Mouse (Mus musculus) hindbrain, embryonic 13.5 days (tissue): ENCODE measurements around the gene Spint1. TPM values are rescaled to one million over a fixed set of nuclear protein-coding genes. Genes with fewer than 3 reads are reported as not detected.
A peak's percentile ranks its signal among the peaks of the same experiment; 100 is the strongest.

Source experiments
- ATAC-seq: fragments of 200-750 bp; cut with Nextera tagmentation; 2 replicates; pipeline ENCODE4 v1.8.0; 2017; ENCODE audit warnings: moderate TSS enrichment; ENCODE audit not compliant: low FRiP score
- H3K27ac ChIP-seq: fragments of 300-500 bp; sonication (generic); 2 replicates; pipeline ENCODE4 v1.5.1; 2015; ENCODE audit warnings: inconsistent platforms, mild to moderate bottlenecking, moderate library complexity
- H3K27me3 ChIP-seq: fragments of 300-500 bp; sonication (generic); 2 replicates; pipeline ENCODE4 v1.6.1; 2015; ENCODE audit warnings: mild to moderate bottlenecking, inconsistent platforms
- H3K36me3 ChIP-seq: fragments of 300-500 bp; sonication (generic); 2 replicates; pipeline ENCODE4 v1.6.1; 2015; ENCODE audit warnings: mild to moderate bottlenecking, inconsistent platforms
- H3K4me1 ChIP-seq: fragments of 300-500 bp; sonication (generic); replicated peaks from 2 replicates; pipeline ENCODE4 v1.6.1; 2015; ENCODE audit warnings: inconsistent platforms
- H3K4me2 ChIP-seq: fragments of 300-500 bp; sonication (generic); 2 replicates; pipeline ENCODE4 v1.6.1; 2015; ENCODE audit warnings: inconsistent platforms, mild to moderate bottlenecking, moderate library complexity
- H3K4me3 ChIP-seq: fragments of 300-500 bp; sonication (generic); 2 replicates; pipeline ENCODE4 v1.5.1; 2015; ENCODE audit warnings: mild to moderate bottlenecking, inconsistent platforms
- H3K9ac ChIP-seq: fragments of 300-500 bp; sonication (generic); 2 replicates; pipeline ENCODE4 v1.6.1; 2015; ENCODE audit warnings: mild to moderate bottlenecking, inconsistent platforms
- H3K9me3 ChIP-seq: fragments of 300-500 bp; sonication (generic); 2 replicates; pipeline ENCODE4 v1.6.1; 2016; ENCODE audit warnings: inconsistent platforms
- WGBS: fragments of 180-500 bp; shearing (Covaris S2); methylation state at CpG from one replicate; pipeline ENCODE4 v1.1.7; 2015; 5-methylcytosine and 5-hydroxymethylcytosine counted together
- polyA plus RNA-seq: library from polyadenylated mRNA; unstranded; fragments of >200 nt; fragmentation: Nextera tagmentation; extraction: Ambion mirVana; gene quantifications from 2 replicates; pipeline ENCODE4 v1.2.1, GENCODE M21; 2015

Spint1 gene
- 0.72 and 0.99 TPM in 2 replicates for polyA plus RNA-seq

GRCm38 (mm10) chr2:119237210-119237870, at the start of gene Spint1:
Spint1 (plus strand) TSS chr2:119237362.
- Histone ChIP-seq H3K36me3 (no peaks in the 10 kb centered on the region), H3K9ac (peak within 1 kb of the TSS; percentile 49), H3K27ac (no peak within 1 kb of the TSS), H3K4me2 (peak within 1 kb of the TSS; percentile 68), H3K27me3 (peaks cover 80% of the 10 kb centered on the region), H3K4me3 (peak within 1 kb of the TSS; percentile 41), H3K9me3 (no peaks in the 10 kb centered on the region), H3K4me1 (peaks cover 16% of the 10 kb centered on the region)
- ATAC-seq, result 0 out of 2 replicates have a peak, but pooled peaks have one; percentile 24
- WGBS, result under 1% methylated on average over 62 of the region's 73 CpGs

- H3K36me3 ChIP-seq, result peaks cover 13% of the 10 kb centered on the region
- peak; percentile 82 for ATAC-seq
- H3K27ac ChIP-seq, result no peak overlapping the region
- H3K27me3 ChIP-seq, result no peaks in the 10 kb centered on the region
- peaks cover 9% of the 10 kb centered on the region for H3K4me1 ChIP-seq
- 6% methylated on average over 15 of the region's 15 CpGs for WGBS
- H3K4me2 ChIP-seq, result peak overlapping the region; percentile 51
- H3K9me3 ChIP-seq, result no peaks in the 10 kb centered on the region
- H3K4me3 ChIP-seq, result peak overlapping the region; percentile 20
- H3K9ac ChIP-seq, result no peak overlapping the region
Observed at GRCm38 (mm10) chr2:119189029-119189710, 48.0 kb upstream of the Spint1 start.

GRCm38 (mm10) chr2:119190969-119191368, 46.2 kb upstream of the Spint1 start:
- WGBS, result 91% methylated on average over 5 of the region's 5 CpGs
- Histone ChIP-seq H3K9ac (no peak overlapping the region), H3K27me3 (no peaks in the 10 kb centered on the region), H3K27ac (no peak overlapping the region), H3K4me2 (no peak overlapping the region), H3K4me3 (no peak overlapping the region), H3K9me3 (no peaks in the 10 kb centered on the region), H3K36me3 (no peaks in the 10 kb centered on the region), H3K4me1 (peaks cover 9% of the 10 kb centered on the region)
- no peak for ATAC-seq

GRCm38 (mm10) chr2:119194140-119194539, 43.0 kb upstream of the Spint1 start:
- 89% methylated on average over 5 of the region's 5 CpGs for WGBS
- H3K9ac ChIP-seq, result no peak overlapping the region
- H3K4me1 ChIP-seq, result peaks cover 13% of the 10 kb centered on the region
- H3K27ac ChIP-seq, result no peak overlapping the region
- no peak overlapping the region for H3K4me3 ChIP-seq
- no peak for ATAC-seq
- no peaks in the 10 kb centered on the region for H3K27me3 ChIP-seq
- no peaks in the 10 kb centered on the region for H3K36me3 ChIP-seq
- no peaks in the 10 kb centered on the region for H3K9me3 ChIP-seq
- H3K4me2 ChIP-seq, result no peak overlapping the region

- Histone ChIP-seq H3K4me2 (no peak overlapping the region), H3K27me3 (no peaks in the 10 kb centered on the region), H3K27ac (no peak overlapping the region), H3K9ac (no peak overlapping the region), H3K4me3 (no peak overlapping the region), H3K9me3 (no peaks in the 10 kb centered on the region), H3K36me3 (no peaks in the 10 kb centered on the region), H3K4me1 (peaks cover 15% of the 10 kb centered on the region)
- 37% methylated on average over 4 of the region's 4 CpGs for WGBS
- ATAC-seq, result no peak
Observed at GRCm38 (mm10) chr2:119196316-119197108, 40.6 kb upstream of the Spint1 start.

GRCm38 (mm10) chr2:119197493-119197892, 39.7 kb upstream of the Spint1 start:
- Histone ChIP-seq H3K36me3 (no peaks in the 10 kb centered on the region), H3K27ac (no peak overlapping the region), H3K9ac (no peak overlapping the region), H3K27me3 (no peaks in the 10 kb centered on the region), H3K4me1 (peaks cover 15% of the 10 kb centered on the region), H3K4me3 (no peak overlapping the region), H3K4me2 (no peak overlapping the region), H3K9me3 (no peaks in the 10 kb centered on the region)
- WGBS, result 75% methylated on average over 1 of the region's 1 CpGs
- no peak for ATAC-seq

- no peak overlapping the region for H3K27ac ChIP-seq
- no peak overlapping the region for H3K4me2 ChIP-seq
- H3K27me3 ChIP-seq, result no peaks in the 10 kb centered on the region
- 64% methylated on average over 1 of the region's 1 CpGs for WGBS
- no peaks in the 10 kb centered on the region for H3K9me3 ChIP-seq
- H3K4me3 ChIP-seq, result no peak overlapping the region
- no peak for ATAC-seq
- H3K36me3 ChIP-seq, result no peaks in the 10 kb centered on the region
- peaks cover 19% of the 10 kb centered on the region for H3K4me1 ChIP-seq
- no peak overlapping the region for H3K9ac ChIP-seq
Observed at GRCm38 (mm10) chr2:119198049-119198448, 39.1 kb upstream of the Spint1 start.

GRCm38 (mm10) chr2:119198934-119199333, 38.2 kb upstream of the Spint1 start:
- Histone ChIP-seq H3K36me3 (no peaks in the 10 kb centered on the region), H3K9ac (no peak overlapping the region), H3K27ac (no peak overlapping the region), H3K4me1 (peaks cover 24% of the 10 kb centered on the region), H3K9me3 (no peaks in the 10 kb centered on the region), H3K4me2 (no peak overlapping the region), H3K4me3 (no peak overlapping the region), H3K27me3 (no peaks in the 10 kb centered on the region)
- no peak for ATAC-seq
- 57% methylated on average over 3 of the region's 3 CpGs for WGBS

- Histone ChIP-seq H3K27ac (no peak overlapping the region), H3K27me3 (no peaks in the 10 kb centered on the region), H3K36me3 (no peaks in the 10 kb centered on the region), H3K4me3 (no peak overlapping the region), H3K9me3 (no peaks in the 10 kb centered on the region), H3K4me1 (peaks cover 30% of the 10 kb centered on the region), H3K9ac (no peak overlapping the region), H3K4me2 (no peak overlapping the region)
- 64% methylated on average over 5 of the region's 5 CpGs for WGBS
- ATAC-seq, result no peak
Observed at GRCm38 (mm10) chr2:119202914-119203453, 34.2 kb upstream of the Spint1 start.

- peaks cover 26% of the 10 kb centered on the region for H3K4me1 ChIP-seq
- no peaks in the 10 kb centered on the region for H3K36me3 ChIP-seq
- no peak overlapping the region for H3K27ac ChIP-seq
- ATAC-seq, result no peak
- no peaks in the 10 kb centered on the region for H3K9me3 ChIP-seq
- H3K4me2 ChIP-seq, result no peak overlapping the region
- no peaks in the 10 kb centered on the region for H3K27me3 ChIP-seq
- H3K9ac ChIP-seq, result no peak overlapping the region; the same call in 1 of the 2 replicates
- 81% methylated on average over 4 of the region's 4 CpGs for WGBS
- no peak overlapping the region for H3K4me3 ChIP-seq
Observed at GRCm38 (mm10) chr2:119203871-119204460, 33.2 kb upstream of the Spint1 start.

GRCm38 (mm10) chr2:119207961-119208343, 29.2 kb upstream of the Spint1 start:
- H3K9ac ChIP-seq, result peak overlapping the region; percentile 84
- peaks cover 24% of the 10 kb centered on the region for H3K4me1 ChIP-seq
- 27% methylated on average over 6 of the region's 6 CpGs for WGBS
- no peaks in the 10 kb centered on the region for H3K9me3 ChIP-seq
- H3K4me3 ChIP-seq, result peak overlapping the region; percentile 76
- H3K4me2 ChIP-seq, result peak overlapping the region; percentile 74
- peak overlapping the region; percentile 91 for H3K27ac ChIP-seq
- peaks cover 27% of the 10 kb centered on the region for H3K36me3 ChIP-seq
- no peaks in the 10 kb centered on the region for H3K27me3 ChIP-seq
- ATAC-seq, result peak; percentile 0; the same call in 1 of the 2 replicates
